Mouse (Mus musculus) v-Abl transformed pro-B cells (cell line): Measurements from ENCODE around the gene Mast4.

Experiments
- in situ Hi-C, 2 experiments: fragments of 400-800 bp; cut with MboI; formaldehyde crosslinking; loops; one replicate each; pipeline ENCODE4 v1.15.1; 2025; ENCODE audit not compliant: unreplicated experiment in 2 of 2

Gene Mast4

DNA sequence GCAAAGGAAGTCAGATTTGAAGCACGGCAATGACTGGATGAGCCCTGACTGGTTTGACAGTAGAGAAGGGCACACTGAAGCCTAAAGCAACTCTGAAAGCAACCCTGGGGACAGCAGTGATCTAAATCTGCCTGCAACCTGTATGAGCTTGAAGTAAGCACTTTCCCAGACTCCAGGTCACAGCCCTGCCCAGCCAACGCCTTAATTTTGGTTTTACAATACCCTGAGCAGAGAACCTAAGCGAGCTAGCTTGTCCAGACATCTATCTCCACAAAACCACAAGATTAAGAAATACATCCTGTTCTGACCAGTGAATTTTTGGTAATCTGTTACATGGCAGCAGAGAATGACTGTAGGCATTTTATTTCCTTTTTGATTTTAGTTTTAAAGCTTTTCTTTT lies 485.2 kb downstream of the Mast4 start:
- in situ Hi-C loops: no loop called here

GRCm38 (mm10) chr13:102846473-102846872 lies 487.8 kb downstream of the Mast4 start:
- in situ Hi-C loops: no loop called here

DNA sequence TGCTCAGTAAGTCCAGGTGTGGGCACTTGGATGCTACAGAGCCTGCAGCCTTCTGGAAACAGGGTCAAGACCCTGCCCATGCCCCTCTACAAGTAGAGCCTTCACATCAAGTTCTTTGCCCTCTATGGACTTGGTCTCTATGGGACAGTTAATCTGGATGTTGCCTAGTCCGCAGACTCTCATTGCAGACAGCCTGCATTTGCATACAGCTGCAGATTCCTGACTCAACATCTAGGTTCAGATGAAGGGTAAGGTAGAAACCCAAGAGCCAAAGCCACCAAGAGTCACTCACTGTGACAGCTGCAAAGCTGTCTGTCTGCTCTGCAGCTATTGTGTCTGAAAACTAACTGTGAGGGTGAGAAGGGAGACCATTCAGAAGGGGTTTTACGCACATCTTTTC lies 491.6 kb downstream of the Mast4 start:
- in situ Hi-C loops: no loop called here

- in situ Hi-C loops: no loop called here
Observed at GRCm38 (mm10) chr13:102842237-102842636, 492.1 kb downstream of the Mast4 start.

GRCm38 (mm10) chr13:102839741-102840482 lies 494.4 kb downstream of the Mast4 start:
- in situ Hi-C loops: no loop called here

DNA sequence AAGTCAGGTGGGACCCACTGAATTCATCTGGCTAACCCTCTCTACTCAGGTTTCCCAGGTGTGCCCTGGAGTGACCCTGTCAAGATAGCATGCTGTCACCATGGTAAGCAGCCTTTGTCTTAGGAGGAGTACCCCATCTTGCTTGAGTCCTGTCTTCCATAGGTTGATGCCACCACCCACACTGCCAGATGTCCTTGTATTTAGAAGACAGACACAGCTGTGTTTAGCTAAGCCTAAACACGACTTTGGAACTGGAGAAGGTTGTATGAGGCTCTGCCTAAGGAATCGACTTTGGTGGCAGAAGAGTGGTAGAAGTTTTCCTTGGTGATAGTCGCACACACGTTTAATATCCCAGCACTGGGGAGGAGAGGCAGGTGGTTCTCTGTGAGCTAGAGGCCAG lies 496.9 kb downstream of the Mast4 start:
- in situ Hi-C loops: no loop called here

GRCm38 (mm10) chr13:102835336-102835735 lies 499.0 kb downstream of the Mast4 start:
- in situ Hi-C loops: no loop called here

DNA sequence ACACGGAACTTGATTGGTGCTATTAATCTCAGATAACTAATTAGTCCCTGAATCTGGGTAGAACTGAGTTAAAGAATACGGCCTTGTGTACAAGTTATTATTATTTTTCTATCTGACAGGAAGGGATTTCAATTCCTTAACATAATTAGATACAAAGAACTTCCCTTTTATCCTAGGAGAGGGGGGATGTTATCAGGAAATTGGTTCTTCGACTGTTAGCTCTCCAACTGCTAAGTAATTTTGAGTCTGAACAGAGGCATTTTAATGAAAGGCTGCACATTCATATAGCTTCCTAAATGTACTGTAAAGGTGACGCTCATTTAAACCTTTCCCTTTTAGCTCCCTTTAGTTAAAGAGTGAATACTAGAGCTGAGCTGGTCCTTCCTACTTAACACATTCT lies 516.0 kb downstream of the Mast4 start:
- in situ Hi-C loops: loop anchor here (25.0 kb wide), 2 partner anchors 294 to 819 kb away; no protein-coding TSS in a partner anchor

GRCm38 (mm10) chr13:102816689-102817088 lies 517.6 kb downstream of the Mast4 start:
- in situ Hi-C loops: loop anchor here (25.0 kb wide), 2 partner anchors 296 to 821 kb away; no protein-coding TSS in a partner anchor

DNA sequence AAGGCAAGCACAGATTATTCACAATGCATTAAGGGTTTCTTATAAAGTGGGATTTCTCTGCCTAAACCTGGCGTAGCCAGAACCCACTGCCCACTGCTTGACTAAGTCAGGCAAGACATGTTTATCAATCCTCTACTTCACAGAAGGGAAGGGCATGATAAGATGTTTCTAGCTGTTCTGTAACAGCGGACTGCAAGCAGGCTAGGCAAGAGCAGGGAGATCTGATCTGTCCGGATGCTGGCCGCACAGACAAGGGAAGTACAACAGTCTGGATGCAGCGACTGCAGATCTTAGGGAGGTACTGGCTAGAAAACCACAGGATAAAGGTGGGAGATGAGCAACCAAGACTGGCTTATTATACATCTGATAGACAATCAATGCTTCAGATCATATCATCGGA lies 519.1 kb downstream of the Mast4 start:
- in situ Hi-C loops: loop anchor here (25.0 kb wide), 2 partner anchors 297 to 822 kb away; no protein-coding TSS in a partner anchor

DNA sequence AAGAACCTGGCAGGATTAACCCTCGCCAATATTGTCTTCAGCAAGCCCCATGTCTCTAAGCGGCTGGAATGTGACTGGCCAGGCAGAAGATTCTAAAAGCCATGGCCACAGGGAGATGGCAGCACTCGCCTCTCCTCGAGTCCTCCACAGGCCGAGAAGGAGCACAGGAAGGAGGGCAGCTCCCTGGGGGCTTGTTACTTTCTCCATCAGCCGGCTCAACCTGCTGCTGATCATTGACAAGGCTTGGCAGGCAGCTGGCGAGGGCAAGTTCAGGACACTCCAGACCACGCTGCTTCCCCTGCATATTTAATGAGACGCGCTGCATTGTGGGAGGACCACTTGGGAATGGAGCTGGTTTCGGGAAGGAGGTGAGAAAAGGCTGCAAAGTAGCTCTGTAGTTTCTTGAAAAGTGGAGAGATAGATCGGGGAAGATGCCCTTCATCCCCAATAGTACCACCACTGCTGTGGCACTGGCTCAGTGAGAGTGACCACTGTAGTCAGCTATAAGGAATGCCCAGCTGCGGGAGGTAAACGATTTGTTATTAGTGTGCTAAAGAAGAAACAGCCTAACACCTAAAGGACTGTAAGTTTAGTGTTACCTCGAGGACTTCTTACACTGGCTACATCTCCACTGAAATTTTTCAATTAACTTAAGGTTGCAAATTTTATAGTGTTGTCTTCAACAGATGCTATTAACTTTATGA lies 523.0 kb downstream of the Mast4 start:
- in situ Hi-C loops: loop anchor here (25.0 kb wide), 2 partner anchors 301 to 826 kb away; no protein-coding TSS in a partner anchor

GRCm38 (mm10) chr13:102806652-102807051 lies 527.6 kb downstream of the Mast4 start:
- in situ Hi-C loops: loop anchor here (25.0 kb wide), 2 partner anchors 306 to 831 kb away; no protein-coding TSS in a partner anchor

GRCm38 (mm10) chr13:102805190-102805589 lies 529.1 kb downstream of the Mast4 start:
- in situ Hi-C loops: loop anchor here (25.0 kb wide), 2 partner anchors 307 to 832 kb away; no protein-coding TSS in a partner anchor

GRCm38 (mm10) chr13:102803206-102803605 lies 531.1 kb downstream of the Mast4 start:
- in situ Hi-C loops: loop anchor here (25.0 kb wide), 2 partner anchors 309 to 834 kb away; no protein-coding TSS in a partner anchor

- in situ Hi-C loops: no loop called here
Observed at GRCm38 (mm10) chr13:102792157-102792556, 542.1 kb downstream of the Mast4 start.

- in situ Hi-C loops: no loop called here
Observed at GRCm38 (mm10) chr13:102790601-102791155, 543.6 kb downstream of the Mast4 start.

GRCm38 (mm10) chr13:102786666-102787230 lies 547.5 kb downstream of the Mast4 start:
- in situ Hi-C loops: no loop called here

- in situ Hi-C loops: no loop called here
Observed at GRCm38 (mm10) chr13:102783531-102784310, 550.6 kb downstream of the Mast4 start.

DNA sequence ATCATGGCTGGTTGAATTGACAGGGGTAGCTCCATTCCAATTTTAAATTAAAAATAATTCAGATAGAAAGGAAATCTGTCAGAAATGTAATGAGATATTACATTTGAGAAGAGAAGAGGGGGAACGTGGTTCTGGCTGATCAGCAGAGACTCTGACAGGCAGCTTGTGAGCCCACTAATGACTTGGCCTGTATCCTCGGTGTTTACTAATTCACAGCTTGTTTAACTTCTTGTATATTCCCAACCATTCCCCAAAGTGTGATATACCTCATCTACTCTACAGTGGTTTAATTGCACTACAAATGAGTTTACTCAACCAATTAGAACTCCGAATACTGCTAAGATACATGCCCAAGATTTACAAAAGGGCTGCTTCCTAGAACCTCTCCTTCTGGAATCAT lies 555.0 kb downstream of the Mast4 start:
- in situ Hi-C loops: no loop called here

DNA sequence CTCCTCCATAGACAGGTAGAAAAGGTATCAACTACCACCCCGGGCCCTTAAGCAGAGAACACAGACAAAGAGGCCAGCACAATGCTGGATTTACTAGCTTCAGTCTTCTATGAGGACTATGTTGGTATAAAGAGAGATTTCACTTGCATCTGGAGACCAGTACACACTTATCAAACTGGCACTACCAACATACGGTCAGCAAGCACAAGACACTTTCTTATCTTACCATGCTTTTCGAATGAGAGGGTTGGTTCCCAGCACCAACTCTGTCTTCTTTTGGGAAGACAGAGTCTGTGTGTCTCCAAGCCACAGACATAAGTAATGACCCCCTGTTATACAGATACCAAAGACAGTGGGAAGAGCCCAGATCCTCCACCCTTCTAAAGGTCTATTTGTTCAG lies 555.4 kb downstream of the Mast4 start:
- in situ Hi-C loops: no loop called here
